Mouse (Mus musculus): ENCODE measurements around the gene Unc79.

GRCm38 (mm10) chr12:103036692-103037091, 88.0 kb downstream of the Unc79 start:
- TF ChIP-seq POLR2AphosphoS5 (IDR thresholded peaks at IDR 0.05; ENCODE audit: insufficient replicate concordance, low read depth, low read length) (no peak), CTCF (IDR thresholded peaks at IDR 0.05; ENCODE audit: low read depth, low read length) (no peak), GATA1 (IDR thresholded peaks at IDR 0.05; ENCODE audit: borderline replicate concordance, low read length) (no peak), GATA2 (IDR thresholded peaks at IDR 0.05; ENCODE audit: borderline replicate concordance, low read depth, low read length) (no peak)
